Mouse (Mus musculus) ES-Bruce4 (cell line): ENCODE measurements at regions not wholly inside any gene's neighbourhood (a gene's known extent, or its start where the extent isn't known, plus 50 kb on each side); places are given as distances from the start of the nearest gene placed in this dataset.

Experiments used
- H3K27ac ChIP-seq: 2 replicates; pipeline ENCODE4 v1.5.1; 2012; ENCODE audit warnings: low read length, inconsistent platforms; ENCODE audit not compliant: insufficient read depth
- H3K27me3 ChIP-seq: 2 replicates; pipeline ENCODE4 v1.6.1; 2012; ENCODE audit warnings: mild to moderate bottlenecking, low read length, inconsistent platforms; ENCODE audit not compliant: control insufficient read depth, poor library complexity, insufficient read depth, severe bottlenecking
- H3K36me3 ChIP-seq: 2 replicates; pipeline ENCODE4 v1.6.1; 2012; ENCODE audit warnings: inconsistent platforms, mild to moderate bottlenecking, low read length, moderate library complexity; ENCODE audit not compliant: control insufficient read depth, poor library complexity, insufficient read depth, severe bottlenecking
- H3K4me1 ChIP-seq: one replicate; pipeline ENCODE4 v1.8.1; 2011; ENCODE audit warnings: low read length; ENCODE audit not compliant: control insufficient read depth, insufficient read depth
- H3K4me3 ChIP-seq: 2 replicates; pipeline ENCODE4 v1.5.1; 2011; ENCODE audit warnings: low read depth, mild to moderate bottlenecking, low read length
- H3K9ac ChIP-seq: 2 replicates; pipeline ENCODE4 v1.6.1; 2012; ENCODE audit warnings: low read depth, mild to moderate bottlenecking, inconsistent platforms; ENCODE audit not compliant: poor library complexity, severe bottlenecking
- H3K9me3 ChIP-seq: replicated peaks from 2 replicates; pipeline ENCODE4 v1.6.1; 2012; ENCODE audit warnings: mild to moderate bottlenecking, low read length, inconsistent platforms; ENCODE audit not compliant: control insufficient read depth, poor library complexity, insufficient read depth, severe bottlenecking
- CTCF ChIP-seq: IDR thresholded peaks from one replicate; pipeline ENCODE4 v1.8.1; 2011; ENCODE audit warnings: low read depth, low read length
- EP300 ChIP-seq: IDR thresholded peaks from 2 replicates; pipeline ENCODE4 v1.6.1; 2011; ENCODE audit warnings: low read depth, low read length; ENCODE audit not compliant: insufficient read depth
- POLR2A ChIP-seq: IDR thresholded peaks from one replicate; pipeline ENCODE4 v1.8.1; 2011; ENCODE audit warnings: low read length; ENCODE audit not compliant: insufficient read depth

- Histone ChIP-seq H3K36me3 (no peaks in the 10 kb centered on the region), H3K9me3 (no peaks in the 10 kb centered on the region), H3K27me3 (no peaks in the 10 kb centered on the region), H3K27ac (no peak overlapping the region), H3K4me1 (no peaks in the 10 kb centered on the region), H3K9ac (no peak overlapping the region), H3K4me3 (no peak overlapping the region)
- TF ChIP-seq POLR2A (no peak), CTCF (no peak), EP300 (no peak)
These were observed 111.0 kb upstream of the Il12b start for GRCm38 (mm10) chr11:44288825-44289224.

- Histone ChIP-seq H3K27me3 (no peaks in the 10 kb centered on the region; the same call in 1 of the 2 replicates), H3K36me3 (no peaks in the 10 kb centered on the region), H3K4me3 (no peak overlapping the region), H3K9ac (no peak overlapping the region), H3K9me3 (no peaks in the 10 kb centered on the region), H3K27ac (no peak overlapping the region), H3K4me1 (no peaks in the 10 kb centered on the region)
- no peak for TF ChIP-seq POLR2A
- no peak for TF ChIP-seq EP300
- no peak for TF ChIP-seq CTCF
These were observed 96.1 kb upstream of the Il12b start for GRCm38 (mm10) chr11:44303786-44304185.

- Histone ChIP-seq H3K27ac (no peak overlapping the region), H3K27me3 (no peaks in the 10 kb centered on the region), H3K9ac (no peak overlapping the region), H3K4me3 (no peak overlapping the region), H3K4me1 (no peaks in the 10 kb centered on the region), H3K36me3 (no peaks in the 10 kb centered on the region), H3K9me3 (no peaks in the 10 kb centered on the region)
- TF ChIP-seq POLR2A = no peak
- TF ChIP-seq EP300 = no peak
- TF ChIP-seq CTCF = no peak
These were observed 83.8 kb upstream of the Il12b start for GRCm38 (mm10) chr11:44316061-44316460.

DNA sequence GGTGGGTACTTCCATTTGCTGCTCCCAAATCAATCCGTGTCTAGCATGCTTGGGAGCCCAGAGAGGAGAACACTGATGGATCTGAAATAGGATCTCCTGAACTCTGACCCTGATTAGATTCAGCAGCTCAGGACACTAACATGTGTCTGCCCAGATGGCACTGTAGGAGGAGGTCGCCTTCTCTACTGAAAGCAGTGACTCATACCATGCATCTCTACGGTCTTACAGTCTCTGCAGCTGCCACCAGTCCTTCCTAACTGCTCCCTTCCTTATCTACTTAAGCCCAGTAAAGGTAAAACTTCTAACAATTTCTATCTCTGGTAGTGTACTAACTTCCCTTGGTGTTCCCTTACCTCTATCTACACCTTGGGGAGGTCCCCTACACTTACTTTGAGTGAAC lies 80.7 kb upstream of the Il12b start:
- Histone ChIP-seq H3K4me1 (no peaks in the 10 kb centered on the region), H3K27me3 (no peaks in the 10 kb centered on the region), H3K4me3 (no peak overlapping the region), H3K9me3 (no peaks in the 10 kb centered on the region), H3K36me3 (no peaks in the 10 kb centered on the region), H3K9ac (no peak overlapping the region), H3K27ac (no peak overlapping the region)
- no peak for TF ChIP-seq POLR2A
- TF ChIP-seq CTCF = no peak
- no peak for TF ChIP-seq EP300

DNA sequence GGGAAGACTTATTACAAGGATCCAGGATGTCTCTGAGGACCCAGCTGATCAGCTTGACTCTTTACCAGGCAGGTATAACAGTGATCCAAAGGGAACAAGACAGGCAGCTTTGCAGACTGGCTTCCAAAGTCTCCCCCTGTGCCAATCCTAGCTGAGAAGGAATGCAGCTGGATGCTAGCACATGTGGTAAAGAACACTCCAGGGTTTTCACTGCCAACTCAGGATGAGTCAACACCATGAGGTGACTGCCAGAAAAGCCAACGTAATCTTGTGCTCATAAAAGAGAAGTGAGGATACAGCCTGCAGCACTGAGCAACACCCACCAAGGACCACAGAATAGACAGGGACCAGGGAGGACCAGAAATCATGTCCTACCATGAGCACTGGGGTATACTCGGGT lies 76.5 kb upstream of the Il12b start:
- Histone ChIP-seq H3K36me3 (no peaks in the 10 kb centered on the region), H3K4me1 (no peaks in the 10 kb centered on the region), H3K9me3 (no peaks in the 10 kb centered on the region), H3K27ac (no peak overlapping the region), H3K27me3 (no peaks in the 10 kb centered on the region), H3K4me3 (no peak overlapping the region), H3K9ac (no peak overlapping the region)
- TF ChIP-seq EP300 (no peak), POLR2A (no peak), CTCF (no peak)

DNA sequence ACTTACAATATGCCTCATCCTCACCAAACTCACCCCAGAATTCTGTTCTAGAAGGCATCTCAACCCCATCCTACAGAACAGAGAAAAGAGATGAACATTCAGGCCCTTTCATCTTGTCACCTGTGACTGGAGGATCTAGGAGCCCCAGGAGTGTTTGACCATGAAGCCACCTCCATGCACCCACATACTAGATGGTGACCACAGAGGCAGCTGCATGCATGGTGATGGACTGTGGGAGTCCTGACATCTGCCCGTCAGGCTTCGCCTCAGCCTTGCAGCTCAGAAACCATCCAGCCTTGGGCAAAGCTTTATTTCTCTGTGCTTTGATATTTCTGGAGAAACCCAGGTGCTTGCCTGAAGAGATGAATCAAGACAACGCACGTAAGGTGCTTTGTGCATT lies 74.8 kb upstream of the Il12b start:
- Histone ChIP-seq H3K4me3 (no peak overlapping the region), H3K9ac (no peak overlapping the region), H3K27ac (no peak overlapping the region), H3K9me3 (no peaks in the 10 kb centered on the region), H3K27me3 (no peaks in the 10 kb centered on the region; the same call in 1 of the 2 replicates), H3K4me1 (no peaks in the 10 kb centered on the region), H3K36me3 (no peaks in the 10 kb centered on the region)
- TF ChIP-seq EP300 (no peak), POLR2A (no peak), CTCF (no peak)
